Mouse (Mus musculus) limb, embryonic 12.5 days (tissue): ENCODE data around the gene Celsr3. TPM values are rescaled to one million over a fixed set of nuclear protein-coding genes. Genes with fewer than 3 reads are reported as not detected.

Experiments used
- ATAC-seq: fragments of 200-750 bp; cut with Nextera tagmentation; 2 replicates; pipeline ENCODE4 v1.8.0; 2017; ENCODE audit warnings: low read depth, moderate TSS enrichment; ENCODE audit not compliant: insufficient number of reproducible peaks, insufficient read depth, low FRiP score, low TSS enrichment
- H3K27ac ChIP-seq: fragments of 300-500 bp; sonication (generic); 2 replicates; pipeline ENCODE4 v1.5.1; 2016; ENCODE audit warnings: mild to moderate bottlenecking, moderate library complexity
- H3K27me3 ChIP-seq: fragments of 300-500 bp; sonication (generic); 2 replicates; pipeline ENCODE4 v1.6.1; 2016; ENCODE audit warnings: mild to moderate bottlenecking, moderate library complexity
- H3K36me3 ChIP-seq: fragments of 300-500 bp; sonication (generic); 2 replicates; pipeline ENCODE4 v1.6.1; 2016; ENCODE audit warnings: mild to moderate bottlenecking, moderate library complexity
- H3K4me1 ChIP-seq: fragments of 300-500 bp; sonication (generic); replicated peaks from 2 replicates; pipeline ENCODE4 v1.6.1; 2016
- H3K4me2 ChIP-seq: fragments of 300-500 bp; sonication (generic); 2 replicates; pipeline ENCODE4 v1.6.1; 2016; ENCODE audit warnings: mild to moderate bottlenecking, moderate library complexity
- H3K4me3 ChIP-seq: fragments of 300-500 bp; sonication (generic); replicated peaks from 2 replicates; pipeline ENCODE4 v1.5.1; 2016; ENCODE audit warnings: mild to moderate bottlenecking
- H3K9ac ChIP-seq: fragments of 300-500 bp; sonication (generic); replicated peaks from 2 replicates; pipeline ENCODE4 v1.6.1; 2016; ENCODE audit warnings: mild to moderate bottlenecking, moderate library complexity
- H3K9me3 ChIP-seq: fragments of 300-500 bp; sonication (generic); 2 replicates; pipeline ENCODE4 v1.6.1; 2016; ENCODE audit warnings: mild to moderate bottlenecking, moderate library complexity
- whole genome bisulfite sequencing: fragments of 180-500 bp; shearing (Covaris S2); methylation state at CpG from one replicate; pipeline ENCODE4 v1.1.7; 2016; 5-methylcytosine and 5-hydroxymethylcytosine counted together
- polyA plus RNA-seq: library from polyadenylated mRNA; unstranded; fragments of >200 nt; fragmentation: Nextera tagmentation; extraction: Ambion mirVana; gene quantifications from 2 replicates; pipeline ENCODE4 v1.2.1, GENCODE M21; 2016

The Celsr3 gene
- polyA plus RNA-seq, 1 experiment from 2014 or later = 0.30 TPM

DNA sequence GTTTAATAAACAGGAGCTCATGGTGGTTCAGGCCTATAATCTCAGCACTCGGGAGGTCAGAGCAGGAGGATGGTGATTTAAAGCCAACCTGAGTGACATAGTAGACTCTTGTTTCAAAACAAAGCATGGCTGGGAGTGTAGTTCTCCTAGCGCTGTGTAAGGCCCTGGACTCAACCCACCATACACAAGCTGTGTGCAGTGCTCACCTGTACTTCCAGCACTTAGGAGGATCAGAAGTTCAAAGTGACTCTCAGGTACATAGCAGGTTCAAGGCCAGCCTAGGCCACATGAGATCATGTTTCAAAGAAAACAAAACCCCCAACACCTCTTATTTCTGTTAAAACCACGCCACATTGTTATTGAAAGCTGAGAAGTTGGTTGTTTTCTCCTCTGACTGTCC is 37.4 kb upstream of the Celsr3 start:
- peaks cover 75% of the 10 kb centered on the region for H3K4me1 ChIP-seq
- H3K9ac ChIP-seq = no peak overlapping the region

DNA sequence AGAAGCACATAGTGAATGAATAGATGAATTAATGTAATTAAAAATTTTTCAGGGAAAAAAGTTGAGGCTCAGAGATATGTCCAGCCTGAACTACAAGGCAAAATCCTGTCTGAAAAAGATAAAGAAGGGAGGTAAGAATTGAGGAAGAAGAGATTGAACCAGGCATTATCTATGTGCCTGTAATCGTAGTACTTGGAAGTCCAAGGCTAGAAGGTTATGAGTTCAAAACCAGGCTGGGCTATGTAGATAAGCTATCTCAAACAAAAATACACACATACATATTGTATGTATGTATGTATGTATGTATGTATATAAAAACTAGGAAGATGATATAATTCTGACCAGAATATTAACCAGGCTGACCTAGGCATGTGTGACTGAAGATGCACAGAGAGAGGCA is 33.8 kb upstream of the Celsr3 start:
- Histone ChIP-seq H3K9ac (no peak overlapping the region), H3K4me2 (peak overlapping the region; percentile 26; the same call in 1 of the 2 replicates), H3K36me3 (peaks cover 25% of the 10 kb centered on the region), H3K4me1 (peaks cover 73% of the 10 kb centered on the region), H3K27me3 (no peaks in the 10 kb centered on the region), H3K4me3 (no peak overlapping the region), H3K27ac (no peak overlapping the region), H3K9me3 (no peaks in the 10 kb centered on the region)
- no peak for ATAC-seq
- WGBS = 86% methylated on average over 1 of the region's 1 CpGs

More for the DNA sequence above, 37.4 kb upstream of the Celsr3 start:
- Histone ChIP-seq H3K4me3 (no peak overlapping the region), H3K4me2 (peak overlapping the region; percentile 8; the same call in 1 of the 2 replicates), H3K9me3 (no peaks in the 10 kb centered on the region), H3K27me3 (no peaks in the 10 kb centered on the region), H3K27ac (no peak overlapping the region), H3K36me3 (peaks cover 20% of the 10 kb centered on the region)
- WGBS = 58% methylated on average over 3 of the region's 3 CpGs
- no peak for ATAC-seq

DNA sequence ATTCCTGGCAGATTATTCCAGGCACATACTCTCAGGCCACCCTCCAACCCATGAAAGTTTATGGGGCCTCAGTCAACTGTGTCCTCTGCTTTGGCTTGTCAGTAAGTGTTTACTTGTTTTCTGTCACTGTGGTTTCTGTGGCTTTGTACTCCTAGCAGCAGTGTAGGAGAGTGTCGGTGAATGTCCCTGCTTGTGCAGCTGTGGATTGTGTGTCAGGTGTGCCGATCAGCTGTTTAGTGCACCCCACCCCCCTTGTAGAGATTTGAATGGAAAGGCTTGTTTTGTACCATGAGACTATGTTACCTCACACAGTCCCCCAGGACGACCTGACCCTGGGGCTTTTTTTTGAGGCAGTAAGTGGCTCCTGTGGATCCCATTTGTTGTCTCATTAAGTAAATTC is 33.4 kb upstream of the Celsr3 start:
- 55% methylated on average over 3 of the region's 3 CpGs for WGBS
- H3K27ac ChIP-seq = 0 out of 2 replicates have a peak overlapping the region, but pooled peaks have one; percentile 30
- H3K27me3 ChIP-seq = no peaks in the 10 kb centered on the region
- peaks cover 29% of the 10 kb centered on the region for H3K36me3 ChIP-seq
- no peak overlapping the region for H3K9ac ChIP-seq
- peak overlapping the region; percentile 26 for H3K4me2 ChIP-seq
- no peaks in the 10 kb centered on the region for H3K9me3 ChIP-seq
- no peak for ATAC-seq
- peaks cover 69% of the 10 kb centered on the region for H3K4me1 ChIP-seq
- no peak overlapping the region for H3K4me3 ChIP-seq

DNA sequence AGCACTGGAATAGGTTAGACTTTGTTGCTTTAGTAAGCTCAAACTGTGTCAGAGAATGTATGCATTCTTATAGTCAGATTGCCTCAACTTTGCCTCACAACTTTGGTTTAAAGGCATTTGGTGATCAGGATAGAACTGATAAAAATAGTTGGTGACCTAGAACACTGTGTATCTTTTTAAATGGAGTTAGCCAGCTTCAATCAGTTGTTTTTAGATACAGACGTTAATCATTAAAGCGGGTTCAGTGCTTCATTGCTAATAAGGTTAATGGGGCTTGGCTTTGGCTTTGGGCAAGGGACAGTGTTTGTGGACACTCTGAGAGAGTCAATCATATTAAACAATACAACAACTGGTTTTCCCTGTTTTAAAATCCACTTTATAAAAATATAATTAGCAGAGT is 30.8 kb upstream of the Celsr3 start:
- ATAC-seq = no peak
- Histone ChIP-seq H3K4me1 (peaks cover 49% of the 10 kb centered on the region), H3K9ac (no peak overlapping the region), H3K27ac (no peak overlapping the region), H3K36me3 (peaks cover 46% of the 10 kb centered on the region), H3K4me2 (no peak overlapping the region), H3K27me3 (no peaks in the 10 kb centered on the region), H3K9me3 (no peaks in the 10 kb centered on the region), H3K4me3 (no peak overlapping the region)
- WGBS = 79% methylated on average over 2 of the region's 2 CpGs

DNA sequence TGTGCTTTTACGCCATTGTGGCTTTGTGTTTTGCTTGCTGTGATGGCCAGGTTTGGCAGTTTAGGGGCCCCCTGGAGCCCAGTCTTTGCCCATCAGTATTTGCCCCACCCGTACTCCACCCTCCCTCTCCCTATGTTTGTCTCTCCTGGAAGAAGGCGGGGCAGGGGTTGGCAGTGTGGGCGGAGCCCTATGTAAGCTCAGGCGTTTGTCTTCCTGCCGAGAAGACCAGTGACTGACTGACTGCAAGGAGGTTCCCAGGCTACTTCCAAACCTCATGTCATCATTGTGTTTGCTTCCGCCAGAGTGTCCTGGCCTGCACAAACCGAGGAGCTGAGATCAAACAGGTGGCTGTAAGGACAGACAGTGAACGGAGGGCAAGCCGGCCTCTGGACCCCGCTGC is 30.4 kb upstream of the Celsr3 start:
- Histone ChIP-seq H3K27me3 (no peaks in the 10 kb centered on the region), H3K9me3 (no peaks in the 10 kb centered on the region), H3K4me2 (no peak overlapping the region), H3K36me3 (peaks cover 48% of the 10 kb centered on the region), H3K4me3 (no peak overlapping the region), H3K27ac (no peak overlapping the region), H3K9ac (no peak overlapping the region), H3K4me1 (peaks cover 46% of the 10 kb centered on the region)
- 46% methylated on average over 11 of the region's 11 CpGs for WGBS
- ATAC-seq = no peak

DNA sequence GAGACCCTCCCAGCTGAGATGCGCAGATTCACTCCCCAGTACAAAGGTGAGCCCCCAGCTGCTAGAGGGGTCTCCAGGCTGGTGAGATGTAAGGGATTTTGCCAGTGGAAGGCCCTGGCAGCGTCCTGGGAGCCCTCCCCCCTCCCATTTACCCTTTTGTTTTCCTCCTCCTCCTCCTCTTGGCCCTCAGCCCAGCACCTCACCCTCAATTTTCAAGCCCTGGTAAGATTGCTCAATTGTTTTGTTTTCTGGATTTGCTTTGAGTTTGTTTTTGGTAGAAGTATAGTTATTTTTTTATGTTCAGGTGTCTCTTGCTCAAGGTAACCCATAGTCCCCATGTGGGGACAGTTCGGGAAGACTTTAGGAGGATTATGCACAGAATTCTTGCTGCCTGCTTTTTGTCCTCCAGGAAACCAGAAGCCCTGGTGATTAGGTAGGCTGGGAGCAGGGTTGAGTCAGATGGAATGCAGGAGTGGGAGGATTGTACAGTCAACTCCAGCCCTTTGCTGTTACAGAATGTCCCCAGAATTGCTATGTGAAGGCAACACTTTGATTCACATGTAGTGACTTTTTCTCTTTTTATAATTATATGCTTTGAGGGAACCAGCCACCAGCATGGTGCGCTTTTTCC is 29.7 kb upstream of the Celsr3 start:
- Histone ChIP-seq H3K4me3 (no peak overlapping the region), H3K9ac (no peak overlapping the region), H3K4me1 (peaks cover 41% of the 10 kb centered on the region), H3K27me3 (no peaks in the 10 kb centered on the region), H3K4me2 (no peak overlapping the region), H3K36me3 (peaks cover 55% of the 10 kb centered on the region), H3K27ac (no peak overlapping the region), H3K9me3 (no peaks in the 10 kb centered on the region)
- ATAC-seq = no peak
- 95% methylated on average over 4 of the region's 4 CpGs for WGBS

DNA sequence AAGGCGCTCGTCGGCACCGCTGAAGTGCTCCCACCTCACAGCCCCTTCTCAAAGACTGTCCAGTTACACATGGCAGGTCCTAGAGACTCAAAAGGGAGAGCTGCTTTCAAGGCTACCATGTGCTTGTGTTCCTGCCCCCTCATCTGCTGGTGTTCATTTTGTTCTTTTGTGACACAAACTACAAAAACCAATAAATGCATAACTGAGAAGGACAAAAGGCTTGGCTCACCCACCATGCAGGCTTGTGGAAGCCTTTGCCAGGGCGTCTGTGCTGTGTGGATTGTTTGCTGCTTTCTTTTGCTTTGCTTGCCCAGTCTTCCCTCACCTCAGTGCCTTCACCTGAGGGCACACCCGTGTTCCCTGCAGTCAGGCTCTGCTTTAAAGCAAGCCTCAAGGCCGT is 28.6 kb upstream of the Celsr3 start:
- Histone ChIP-seq H3K4me3 (no peak overlapping the region), H3K4me1 (peaks cover 31% of the 10 kb centered on the region), H3K36me3 (peaks cover 65% of the 10 kb centered on the region), H3K27me3 (no peaks in the 10 kb centered on the region), H3K9me3 (no peaks in the 10 kb centered on the region), H3K27ac (no peak overlapping the region), H3K4me2 (no peak overlapping the region), H3K9ac (no peak overlapping the region)
- ATAC-seq = no peak
- WGBS = 87% methylated on average over 7 of the region's 7 CpGs

DNA sequence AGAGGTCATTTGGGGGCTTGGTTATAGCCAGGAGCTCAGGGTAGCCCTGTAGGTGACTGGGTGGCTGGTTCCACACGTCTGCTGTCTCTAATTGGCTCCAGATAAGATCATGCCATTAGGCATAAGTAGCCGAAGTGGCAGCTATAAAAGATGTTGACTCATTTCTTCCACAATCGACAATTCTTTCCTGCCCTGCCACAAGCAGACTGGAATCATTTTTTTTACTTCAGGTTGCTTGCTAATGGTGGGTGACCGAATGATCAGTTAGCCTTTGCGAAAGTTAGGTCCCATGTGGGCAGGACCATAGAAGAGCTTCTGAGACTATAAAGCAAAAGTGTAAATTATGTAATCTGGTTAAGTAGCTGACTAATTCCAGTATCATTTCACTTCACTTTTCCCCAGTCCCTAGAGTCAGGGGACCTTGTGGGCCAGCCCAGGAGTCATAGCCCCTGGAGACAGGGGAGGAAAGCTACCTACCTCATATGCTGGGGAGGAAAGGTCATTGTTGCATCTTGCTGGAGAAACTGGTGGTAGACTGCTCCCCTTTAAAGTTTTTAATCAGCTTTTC is 27.5 kb upstream of the Celsr3 start:
- H3K9ac ChIP-seq = no peak overlapping the region
- no peak overlapping the region for H3K4me3 ChIP-seq
- H3K9me3 ChIP-seq = no peaks in the 10 kb centered on the region
- 67% methylated on average over 5 of the region's 5 CpGs for WGBS
- ATAC-seq = no peak
- H3K27ac ChIP-seq = no peak overlapping the region
- no peaks in the 10 kb centered on the region for H3K27me3 ChIP-seq
- H3K4me1 ChIP-seq = peaks cover 20% of the 10 kb centered on the region
- no peak overlapping the region for H3K4me2 ChIP-seq
- peaks cover 77% of the 10 kb centered on the region for H3K36me3 ChIP-seq

DNA sequence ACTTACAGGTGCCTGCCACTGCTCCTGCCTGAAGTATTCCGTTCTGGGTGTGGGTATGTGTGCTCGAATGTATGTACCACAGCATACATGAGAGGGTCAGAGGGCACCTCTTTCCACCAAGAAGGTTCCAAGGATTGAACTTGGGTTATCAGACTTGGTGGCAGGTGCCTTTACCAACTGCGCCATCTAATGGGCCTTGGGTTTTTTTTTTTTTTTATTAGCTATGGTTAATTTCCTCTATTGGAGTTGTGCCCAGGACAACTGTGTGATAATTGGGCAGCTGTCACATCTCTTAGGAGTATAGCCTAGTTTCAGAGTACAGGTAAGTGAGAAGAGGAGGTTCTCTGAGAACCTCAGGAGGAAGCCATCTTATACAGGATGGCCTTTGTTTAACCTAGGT is 26.6 kb upstream of the Celsr3 start:
- no peaks in the 10 kb centered on the region for H3K9me3 ChIP-seq
- peaks cover 86% of the 10 kb centered on the region for H3K36me3 ChIP-seq
- no peak overlapping the region for H3K27ac ChIP-seq
- no peak overlapping the region for H3K4me3 ChIP-seq
- H3K27me3 ChIP-seq = no peaks in the 10 kb centered on the region
- no peak overlapping the region for H3K9ac ChIP-seq
- WGBS = 89% methylated on average over 3 of the region's 3 CpGs
- ATAC-seq = no peak
- peaks cover 12% of the 10 kb centered on the region for H3K4me1 ChIP-seq
- H3K4me2 ChIP-seq = no peak overlapping the region

DNA sequence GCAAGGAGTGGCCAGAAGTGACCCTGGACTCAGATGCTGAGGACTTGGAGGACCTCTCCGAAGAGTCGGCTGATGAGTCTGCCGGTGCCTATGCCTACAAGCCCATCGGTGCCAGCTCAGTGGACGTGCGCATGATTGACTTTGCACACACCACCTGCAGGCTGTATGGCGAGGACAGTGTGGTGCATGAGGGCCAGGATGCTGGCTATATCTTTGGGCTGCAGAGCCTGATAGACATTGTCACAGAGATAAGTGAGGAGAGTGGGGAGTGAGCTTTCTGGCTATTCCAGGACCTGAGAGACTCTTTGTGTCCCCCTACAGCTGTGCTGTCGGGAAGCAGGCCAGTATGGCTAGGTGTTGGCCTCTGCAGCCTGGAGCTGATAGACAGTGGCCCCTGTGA is 20.4 kb upstream of the Celsr3 start:
- Histone ChIP-seq H3K9ac (no peak overlapping the region), H3K27ac (no peak overlapping the region), H3K4me3 (no peak overlapping the region), H3K27me3 (no peaks in the 10 kb centered on the region), H3K4me1 (peaks cover 11% of the 10 kb centered on the region), H3K4me2 (no peak overlapping the region), H3K9me3 (no peaks in the 10 kb centered on the region), H3K36me3 (peaks cover 70% of the 10 kb centered on the region)
- ATAC-seq = no peak
- WGBS = 89% methylated on average over 8 of the region's 8 CpGs

DNA sequence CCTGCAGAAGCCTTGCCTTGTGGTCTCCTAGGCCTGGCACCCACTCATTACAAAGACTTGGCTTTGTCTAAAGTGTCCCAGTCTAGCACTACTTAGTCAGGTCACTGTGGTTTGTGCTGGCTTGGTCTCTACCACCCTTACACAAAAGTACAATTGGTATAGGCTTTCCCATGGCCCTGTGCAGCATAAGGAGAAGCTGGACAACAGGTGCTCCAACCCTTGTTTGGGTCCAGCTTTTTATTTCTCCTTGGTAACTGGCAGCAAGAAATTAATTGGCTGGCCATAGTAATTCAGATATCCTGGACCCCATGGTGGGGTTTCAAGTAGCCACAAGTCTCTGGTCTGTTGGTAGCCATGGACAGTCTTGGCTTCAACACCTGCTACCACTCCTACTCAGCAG is 19.7 kb upstream of the Celsr3 start:
- Histone ChIP-seq H3K9me3 (no peaks in the 10 kb centered on the region), H3K4me1 (peaks cover 11% of the 10 kb centered on the region), H3K27ac (no peak overlapping the region), H3K4me2 (no peak overlapping the region), H3K9ac (no peak overlapping the region), H3K36me3 (peaks cover 70% of the 10 kb centered on the region), H3K27me3 (no peaks in the 10 kb centered on the region), H3K4me3 (no peak overlapping the region)
- no peak for ATAC-seq

DNA sequence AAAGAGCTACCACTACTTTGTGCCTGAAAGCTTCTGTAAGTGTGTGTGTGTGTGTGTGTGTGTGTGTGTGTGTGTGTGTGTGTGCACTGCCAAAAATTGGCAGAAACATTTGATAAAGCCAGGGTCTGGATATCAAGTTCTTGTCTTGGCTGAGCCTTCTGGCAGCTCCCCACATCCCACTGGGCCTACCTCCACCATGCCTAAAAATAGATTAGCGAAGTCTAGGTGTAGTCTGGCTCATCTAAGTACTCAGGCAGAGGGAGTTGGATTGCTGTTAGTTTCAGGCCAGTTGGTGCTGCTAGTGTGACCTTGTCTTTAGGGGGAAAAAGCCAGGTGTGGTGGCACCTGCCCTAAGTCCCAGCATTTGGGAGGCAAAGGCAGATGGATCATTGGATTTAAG is 19.3 kb upstream of the Celsr3 start:
- Histone ChIP-seq H3K9ac (no peak overlapping the region), H3K9me3 (no peaks in the 10 kb centered on the region), H3K27me3 (no peaks in the 10 kb centered on the region), H3K36me3 (peaks cover 70% of the 10 kb centered on the region), H3K4me1 (peaks cover 11% of the 10 kb centered on the region), H3K27ac (no peak overlapping the region), H3K4me2 (no peak overlapping the region), H3K4me3 (no peak overlapping the region)
- 100% methylated on average over 1 of the region's 1 CpGs for WGBS
- no peak for ATAC-seq
